Mouse (Mus musculus) CD4-positive, CD25-positive, alpha-beta regulatory T cell, adult 9 weeks (primary cell): ENCODE results near the gene Gm21865. TPM values are rescaled to one million over a fixed set of nuclear protein-coding genes. Genes with fewer than 3 reads are reported as not detected.

Experiments used
- polyA plus RNA-seq: library from polyadenylated mRNA; unstranded; fragments of 100-300 nt; shearing (Covaris generic); gene quantifications from one replicate; pipeline ENCODE4 v1.2.1, GENCODE M21; 2017

Gm21865 gene
- polyA plus RNA-seq: not detected

GRCm38 (mm10) chrY:40316803-40317202 is at the start of gene Gm21865:
Gm21865 (minus strand) TSS chrY:40316903.

Other genes with a start within 250 kb of the Gm21865 start
- gene Gm21882, start 64.6 kb upstream of the Gm21865 start, polyA plus RNA-seq: not detected